Mouse (Mus musculus): ENCODE results near the gene Tmem87a.

The Tmem87a gene

DNA sequence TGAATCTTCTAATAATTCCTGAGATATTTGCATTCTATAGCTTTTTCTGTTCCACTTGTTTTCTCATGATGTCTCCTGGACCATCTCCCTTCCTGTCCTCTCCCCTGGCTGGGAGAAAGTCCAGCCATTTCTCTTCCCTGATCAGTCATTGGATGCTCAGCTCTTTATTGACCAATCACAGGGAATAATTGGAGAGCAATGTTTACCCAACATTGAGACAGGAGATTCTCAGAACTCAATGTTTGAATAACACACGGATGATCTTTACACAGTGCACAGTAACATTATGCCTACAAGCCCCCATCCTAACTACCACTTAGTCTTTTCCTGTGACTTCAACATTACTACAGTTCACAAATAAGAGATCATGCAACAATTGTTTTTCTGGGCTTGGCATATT lies 43.5 kb downstream of the Tmem87a start:
- DNase-seq = no peak

DNA sequence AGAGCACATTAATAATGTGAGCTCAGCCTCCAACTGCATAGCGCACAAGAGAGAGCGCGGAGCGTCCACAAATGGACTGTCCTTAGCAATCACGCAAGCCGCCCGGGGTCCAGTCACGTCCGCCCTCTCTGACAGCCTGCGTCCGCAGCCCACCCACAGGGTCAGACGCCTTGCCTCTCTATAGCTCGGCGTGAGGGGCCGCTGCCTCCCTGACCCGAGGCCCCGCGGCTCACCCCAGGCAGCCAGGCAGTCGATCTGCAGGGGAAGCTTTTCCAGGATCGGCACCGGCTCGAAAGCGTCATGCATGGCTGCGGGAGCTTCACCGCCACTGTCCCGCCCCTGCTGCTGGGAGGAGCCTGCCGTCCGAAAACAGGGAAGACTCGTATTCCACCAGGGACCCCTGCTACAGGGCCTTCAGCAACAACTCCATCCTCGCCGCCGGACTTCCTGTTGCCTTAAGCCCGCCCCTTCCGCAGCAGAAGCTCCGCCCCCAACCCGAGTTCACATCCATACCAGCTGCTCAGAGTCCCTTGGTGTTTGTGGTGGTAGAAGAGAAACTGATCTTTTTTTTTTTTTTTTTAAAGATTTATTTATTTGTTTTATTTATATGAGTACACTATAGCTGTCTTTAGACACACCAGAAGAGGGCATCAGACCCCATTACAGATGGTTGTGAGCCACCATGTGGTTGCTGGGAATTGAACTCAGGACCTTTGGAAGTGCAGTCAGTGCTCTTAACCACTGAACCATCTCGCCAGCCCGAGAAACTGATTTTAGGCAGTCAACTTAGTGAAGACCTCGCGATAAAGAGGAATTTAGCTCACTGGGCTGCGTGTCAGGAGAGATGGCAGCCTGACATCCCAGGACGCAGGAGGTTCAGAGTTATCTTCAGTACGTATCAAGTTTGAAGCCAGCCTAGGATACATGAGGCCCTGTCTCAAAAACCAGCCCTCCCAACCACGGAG lies 50.9 kb downstream of the Tmem87a start, which contains the start of gene Vps39:
Gene Vps39 (minus strand): TSS at position 456 of the 965 bp plus-strand sequence.
- peak; percentile 91 for DNase-seq

GRCm38 (mm10) chr2:120351321-120351720 lies 52.6 kb downstream of the Tmem87a start:
- no peak for DNase-seq

- peak; percentile 15 for DNase-seq
Measured at GRCm38 (mm10) chr2:120348120-120348519, 55.8 kb downstream of the Tmem87a start.

DNA sequence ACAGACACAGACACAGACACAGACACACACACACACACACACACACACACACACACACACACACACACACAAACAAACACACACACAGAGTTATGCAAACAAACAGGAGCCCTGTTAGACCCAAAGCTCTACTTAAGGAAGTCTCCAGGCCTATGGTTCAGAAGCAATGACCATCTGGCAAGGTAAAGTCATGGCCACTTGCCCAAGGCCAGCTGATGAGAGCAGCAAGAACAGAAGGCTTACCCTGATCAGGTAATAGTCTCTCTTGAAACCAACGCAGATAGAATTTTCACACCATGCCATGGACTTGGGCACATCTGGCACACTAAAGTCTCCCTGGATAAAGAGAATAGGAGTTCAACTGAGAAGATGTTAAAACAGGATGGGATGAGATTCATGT lies 62.2 kb downstream of the Tmem87a start:
- DNase-seq = no peak

DNA sequence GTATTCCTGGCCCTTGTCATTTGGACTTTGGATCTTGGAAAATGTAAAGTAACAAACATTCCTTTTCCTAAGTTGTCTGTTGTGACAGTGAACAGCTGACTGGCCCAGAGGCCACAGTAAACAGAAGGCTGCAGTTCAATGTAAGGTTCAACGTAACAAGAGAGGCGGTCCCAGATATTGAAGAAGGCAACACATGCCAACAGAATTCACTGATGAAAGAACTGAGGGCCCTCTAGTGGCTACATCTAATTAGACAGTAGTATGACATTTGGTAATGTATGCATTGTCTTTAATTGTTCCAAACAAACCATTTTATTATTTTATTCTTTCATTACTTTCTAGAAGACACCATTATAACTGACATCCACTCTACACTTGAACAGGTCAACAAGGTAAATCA lies 66.0 kb downstream of the Tmem87a start:
- no peak for DNase-seq

DNA sequence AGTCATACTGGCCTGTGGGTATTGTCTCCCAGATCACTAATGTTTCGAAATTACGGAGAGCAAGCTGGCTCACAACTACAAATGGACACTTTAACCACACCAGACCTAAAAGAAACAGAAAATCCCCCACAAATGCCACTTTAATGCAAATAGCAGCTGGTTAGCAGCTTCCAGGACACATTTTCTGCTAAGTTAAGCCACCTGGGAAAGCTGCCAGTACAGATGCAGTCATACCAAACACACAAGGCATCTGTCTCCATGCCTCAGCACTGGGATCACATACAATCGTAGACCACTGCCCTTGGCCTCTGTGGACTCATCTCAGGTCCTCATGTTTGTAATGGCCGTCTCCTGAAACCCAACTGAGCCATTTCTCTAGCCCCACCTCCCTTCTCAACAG lies 72.3 kb downstream of the Tmem87a start:
- no peak for DNase-seq

DNA sequence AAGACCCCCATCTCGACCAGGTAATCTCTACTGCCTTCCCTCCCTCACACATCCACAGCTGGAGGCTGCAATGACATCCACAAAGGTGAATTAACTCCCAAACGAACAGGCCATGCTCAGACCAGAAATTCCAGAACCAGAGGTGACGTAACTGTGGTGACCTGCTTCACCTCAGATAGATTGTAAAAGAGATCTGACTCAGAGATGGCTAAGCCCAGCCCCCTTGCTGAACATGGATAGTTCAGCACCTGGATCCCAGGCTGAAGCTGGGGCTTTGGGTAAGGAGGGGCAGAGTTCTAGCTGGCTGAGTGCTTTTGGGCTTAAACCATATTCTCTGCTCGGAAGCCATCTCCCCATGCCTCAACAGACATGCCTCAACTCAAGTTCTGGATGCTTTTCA lies 88.8 kb downstream of the Tmem87a start:
- DNase-seq = no peak

DNA sequence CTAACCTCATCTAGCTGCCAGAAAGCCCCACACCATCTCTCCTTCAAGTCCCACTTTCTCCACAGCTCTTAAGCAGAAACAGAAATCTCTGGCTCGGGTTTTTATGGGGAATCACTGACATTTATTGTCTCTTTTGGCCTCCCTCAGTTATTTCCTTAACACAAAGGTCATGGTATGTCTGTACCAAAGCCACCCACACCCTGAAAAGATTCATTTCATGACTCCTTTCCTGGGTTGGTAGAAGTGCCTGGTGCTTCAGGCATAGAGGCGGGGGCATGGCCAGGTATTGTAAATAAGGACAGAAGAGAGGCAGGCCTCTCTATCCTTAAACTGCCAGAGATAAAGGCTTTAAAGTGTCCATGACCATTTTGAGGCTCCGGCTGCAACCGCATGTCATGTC lies 89.4 kb downstream of the Tmem87a start:
- no peak for DNase-seq

GRCm38 (mm10) chr2:120313976-120314375 lies 89.9 kb downstream of the Tmem87a start, which contains the start of gene Pla2g4f:
TSS of gene Pla2g4f (minus strand) at chr2:120314165.
- no peak for DNase-seq

DNA sequence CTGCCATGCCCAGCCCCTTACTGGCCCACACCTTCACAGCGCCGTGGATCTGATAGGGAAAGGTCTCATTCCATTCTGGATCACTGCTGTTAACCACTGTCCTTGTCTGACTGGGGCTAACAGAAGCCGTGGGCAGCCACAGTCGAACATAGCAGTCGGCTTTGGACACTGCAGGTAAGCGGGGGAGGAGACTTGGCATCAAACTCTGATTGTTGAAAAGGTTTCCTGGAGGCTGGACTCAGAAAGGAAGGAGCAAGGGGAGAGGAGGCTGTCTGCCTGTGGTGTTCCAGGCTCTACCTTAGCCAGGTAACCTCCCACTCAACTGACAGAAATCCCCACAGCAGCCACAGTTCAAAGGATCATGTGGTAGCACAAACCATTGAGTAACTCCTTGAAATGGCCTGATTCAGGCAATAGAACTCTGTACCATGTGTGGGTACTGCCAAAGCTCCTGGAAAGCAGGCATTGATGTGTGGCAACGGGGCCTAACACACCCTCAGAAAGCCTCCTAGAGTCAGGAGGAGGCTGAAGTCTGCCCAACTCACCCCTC lies 91.6 kb downstream of the Tmem87a start:
- no peak for DNase-seq
